Mouse (Mus musculus) intestine, postnatal 0 days (tissue): ENCODE measurements around the gene Tiam2. TPM values are rescaled to one million over a fixed set of nuclear protein-coding genes. Genes with fewer than 3 reads are reported as not detected.

ENCODE experiments used
- ATAC-seq: fragments of 200-750 bp; cut with Nextera tagmentation; 2 replicates; pipeline ENCODE4 v1.8.0; 2017; ENCODE audit warnings: mild to moderate bottlenecking, moderate TSS enrichment, moderate library complexity
- H3K27ac ChIP-seq: fragments of 300-500 bp; sonication (generic); 2 replicates; pipeline ENCODE4 v1.5.1; 2014; ENCODE audit warnings: mild to moderate bottlenecking, low read depth, low read length, moderate library complexity
- H3K27me3 ChIP-seq: fragments of 300-500 bp; sonication (generic); replicated peaks from 2 replicates; pipeline ENCODE4 v1.6.1; 2014; ENCODE audit warnings: low read length, mixed read lengths; ENCODE audit not compliant: control insufficient read depth, insufficient read depth
- H3K36me3 ChIP-seq: fragments of 300-500 bp; sonication (generic); 2 replicates; pipeline ENCODE4 v1.6.1; 2014; ENCODE audit warnings: mild to moderate bottlenecking, moderate library complexity; ENCODE audit not compliant: control insufficient read depth, insufficient read depth
- H3K4me1 ChIP-seq: fragments of 300-500 bp; sonication (generic); replicated peaks from 2 replicates; pipeline ENCODE4 v1.6.1; 2014; ENCODE audit warnings: antibody characterized with exemption, low read length, mixed read lengths; ENCODE audit not compliant: control insufficient read depth, insufficient read depth
- H3K4me2 ChIP-seq: fragments of 300-500 bp; sonication (generic); replicated peaks from 2 replicates; pipeline ENCODE4 v1.6.1; 2014; ENCODE audit warnings: low read depth, mild to moderate bottlenecking, moderate library complexity
- H3K4me3 ChIP-seq: fragments of 300-500 bp; sonication (generic); 2 replicates; pipeline ENCODE4 v1.5.1; 2014; ENCODE audit warnings: low read depth, low read length
- H3K9ac ChIP-seq: fragments of 300-500 bp; sonication (generic); 2 replicates; pipeline ENCODE4 v1.6.1; 2014; ENCODE audit warnings: mild to moderate bottlenecking, low read depth, low read length
- H3K9me3 ChIP-seq: fragments of 300-500 bp; sonication (generic); 2 replicates; pipeline ENCODE4 v1.6.1; 2016; ENCODE audit warnings: mixed run types; ENCODE audit not compliant: control insufficient read depth
- CTCF ChIP-seq: sonication (generic); IDR thresholded peaks from 2 replicates; pipeline ENCODE4 v1.5.1; 2016; ENCODE audit warnings: low read depth, mild to moderate bottlenecking, control low read depth, antibody characterized with exemption, moderate library complexity
- WGBS: fragments of 180-500 bp; shearing (Covaris S2); extraction: QIAGEN DNeasy Blood & Tissue Kit; methylation state at CpG from one replicate; pipeline ENCODE4 v1.1.7; 2014; 5-methylcytosine and 5-hydroxymethylcytosine counted together
- polyA plus RNA-seq: library from polyadenylated mRNA; unstranded; fragments of >200 nt; fragmentation: Nextera tagmentation; extraction: Ambion mirVana; gene quantifications from 2 replicates; pipeline ENCODE4 v1.2.1, GENCODE M21; 2015

The Tiam2 gene
- polyA plus RNA-seq, 1 experiment from 2014 or later: 1.9 TPM

DNA sequence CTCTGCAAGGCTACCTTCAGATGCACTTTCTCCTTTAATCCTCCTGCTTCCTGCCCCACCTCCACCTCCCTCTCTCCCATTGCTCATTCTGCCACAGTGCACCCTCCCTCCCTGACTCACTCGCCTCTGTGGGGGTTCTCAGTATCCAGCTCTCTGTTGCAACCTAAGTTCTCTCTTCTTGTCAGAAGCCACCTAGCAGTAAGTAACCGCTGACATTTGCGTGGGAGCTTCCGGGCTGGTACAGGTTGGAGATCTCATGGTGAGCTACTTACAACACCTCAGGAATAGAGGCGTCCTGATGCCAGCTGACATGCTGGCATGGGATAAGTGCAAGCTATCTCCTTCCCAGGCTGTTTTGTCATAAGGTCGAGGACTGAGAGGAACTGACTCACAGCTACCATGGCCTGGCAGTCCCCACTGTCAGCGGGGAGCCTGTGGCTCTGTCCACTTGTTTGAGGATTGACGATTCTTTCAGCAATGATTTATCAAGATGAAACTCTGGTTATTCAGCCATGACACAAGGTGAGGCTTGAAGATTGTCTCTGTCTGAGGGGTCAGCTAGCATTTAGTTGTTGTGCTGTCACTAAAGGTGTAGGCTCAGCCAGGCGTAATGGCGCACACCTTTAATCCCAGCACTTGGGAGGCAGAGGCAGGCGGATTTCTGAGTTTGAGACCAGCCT lies 164.0 kb downstream of the Tiam2 start:
- 87% methylated on average over 11 of the region's 11 CpGs for WGBS
- no peaks in the 10 kb centered on the region for H3K4me1 ChIP-seq
- H3K9ac ChIP-seq: no peak overlapping the region
- H3K36me3 ChIP-seq: no peaks in the 10 kb centered on the region
- H3K27me3 ChIP-seq: no peaks in the 10 kb centered on the region
- H3K27ac ChIP-seq: no peak overlapping the region
- no peak overlapping the region for H3K4me2 ChIP-seq
- ATAC-seq: no peak
- no peak for TF ChIP-seq CTCF
- H3K4me3 ChIP-seq: no peak overlapping the region
- no peaks in the 10 kb centered on the region for H3K9me3 ChIP-seq

DNA sequence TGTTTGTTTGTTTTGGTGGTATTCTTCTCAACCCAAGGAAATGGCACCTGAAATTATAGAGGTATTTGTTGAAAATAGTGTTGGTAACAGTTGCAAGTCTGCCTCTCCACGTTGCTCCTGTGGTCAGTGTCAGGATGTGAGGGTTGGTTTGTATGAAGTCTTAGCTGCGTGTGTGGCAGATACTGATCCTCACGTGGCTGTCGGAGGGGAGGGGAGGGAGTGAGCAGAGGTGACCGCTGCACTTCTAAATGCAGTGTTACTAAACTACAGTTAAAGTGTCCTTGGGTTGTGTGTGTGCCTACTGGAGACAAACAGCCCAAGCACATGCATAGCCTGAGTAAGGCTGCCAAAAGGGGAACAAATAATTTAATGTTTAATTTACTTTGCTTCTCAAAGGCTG lies 164.7 kb downstream of the Tiam2 start:
- no peak for TF ChIP-seq CTCF
- no peak overlapping the region for H3K9ac ChIP-seq
- no peak overlapping the region for H3K27ac ChIP-seq
- 57% methylated on average over 5 of the region's 5 CpGs for WGBS
- no peaks in the 10 kb centered on the region for H3K4me1 ChIP-seq
- no peaks in the 10 kb centered on the region for H3K36me3 ChIP-seq
- H3K27me3 ChIP-seq: no peaks in the 10 kb centered on the region
- H3K9me3 ChIP-seq: no peaks in the 10 kb centered on the region
- ATAC-seq: no peak
- H3K4me3 ChIP-seq: no peak overlapping the region
- no peak overlapping the region for H3K4me2 ChIP-seq

DNA sequence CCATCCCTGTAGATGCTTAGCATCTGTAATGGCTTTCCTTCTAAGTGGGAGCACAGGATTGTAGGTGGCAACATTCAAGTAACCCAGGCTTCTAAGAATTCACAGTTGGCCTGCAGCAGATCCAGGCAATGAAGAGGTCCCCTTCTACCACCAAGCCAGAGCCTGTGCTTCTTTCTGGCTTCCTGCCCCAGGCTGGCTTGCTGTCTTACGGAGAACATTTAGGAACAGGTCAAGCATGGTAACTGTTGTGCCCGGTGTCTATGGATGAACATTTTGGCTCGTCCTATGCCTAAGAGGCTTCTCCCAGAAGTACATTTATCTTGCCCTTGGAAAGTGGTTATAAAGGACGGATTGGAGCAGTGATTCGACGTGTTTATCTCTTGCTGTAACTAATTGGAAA lies 165.3 kb downstream of the Tiam2 start:
- Histone ChIP-seq H3K27ac (no peak overlapping the region), H3K9me3 (no peaks in the 10 kb centered on the region), H3K36me3 (no peaks in the 10 kb centered on the region), H3K4me3 (no peak overlapping the region), H3K27me3 (no peaks in the 10 kb centered on the region), H3K9ac (no peak overlapping the region), H3K4me2 (no peak overlapping the region), H3K4me1 (no peaks in the 10 kb centered on the region)
- TF ChIP-seq CTCF: no peak
- ATAC-seq: no peak
- WGBS: 86% methylated on average over 6 of the region's 6 CpGs

DNA sequence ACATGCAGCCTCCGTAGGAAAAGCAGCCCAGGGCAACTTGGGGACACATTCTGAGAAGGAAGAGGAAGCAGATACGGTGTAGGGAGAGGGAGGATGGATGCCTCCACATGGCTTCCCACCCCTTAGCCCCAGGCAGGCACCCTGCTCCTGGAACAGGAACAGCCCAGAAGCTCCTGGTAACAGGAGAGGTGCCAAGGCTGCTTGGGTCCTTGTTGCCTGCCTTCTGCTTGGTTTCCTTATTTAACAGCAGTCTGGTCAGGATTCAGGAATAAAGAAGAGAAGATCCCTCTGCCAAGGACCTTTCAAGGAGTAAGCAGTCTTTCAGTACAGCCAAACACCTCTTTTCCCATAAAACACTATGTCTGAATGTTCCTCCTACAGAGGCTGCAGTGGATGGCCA lies 169.2 kb downstream of the Tiam2 start:
- Histone ChIP-seq H3K27me3 (no peaks in the 10 kb centered on the region), H3K4me2 (no peak overlapping the region), H3K4me3 (no peak overlapping the region), H3K36me3 (no peaks in the 10 kb centered on the region), H3K4me1 (no peaks in the 10 kb centered on the region), H3K9ac (no peak overlapping the region), H3K27ac (no peak overlapping the region), H3K9me3 (no peaks in the 10 kb centered on the region)
- no peak for TF ChIP-seq CTCF
- 61% methylated on average over 2 of the region's 2 CpGs for WGBS
- ATAC-seq: no peak

DNA sequence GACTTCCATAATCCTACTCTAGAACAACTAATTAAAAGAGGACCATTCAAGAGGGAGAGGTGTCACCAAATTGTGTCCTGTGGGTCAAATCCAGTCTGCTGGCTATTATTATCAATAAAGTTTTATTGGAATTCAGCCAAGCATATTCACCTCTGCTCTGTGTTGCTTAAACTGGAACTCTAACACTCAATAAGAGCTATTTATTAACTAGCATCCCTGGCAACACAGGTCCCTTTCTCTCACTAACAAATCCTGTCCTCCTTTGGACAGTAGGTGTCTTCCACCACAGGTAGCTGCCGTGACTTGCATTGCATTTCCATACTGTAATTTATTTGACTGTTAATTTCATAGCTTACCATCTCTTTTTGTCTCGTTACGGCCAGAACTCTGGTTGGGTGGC lies 169.7 kb downstream of the Tiam2 start:
- Histone ChIP-seq H3K4me3 (no peak overlapping the region), H3K27ac (no peak overlapping the region), H3K27me3 (no peaks in the 10 kb centered on the region), H3K9ac (no peak overlapping the region), H3K9me3 (no peaks in the 10 kb centered on the region), H3K4me2 (no peak overlapping the region), H3K4me1 (no peaks in the 10 kb centered on the region), H3K36me3 (no peaks in the 10 kb centered on the region)
- no peak for ATAC-seq
- no peak for TF ChIP-seq CTCF
- 71% methylated on average over 3 of the region's 3 CpGs for WGBS

DNA sequence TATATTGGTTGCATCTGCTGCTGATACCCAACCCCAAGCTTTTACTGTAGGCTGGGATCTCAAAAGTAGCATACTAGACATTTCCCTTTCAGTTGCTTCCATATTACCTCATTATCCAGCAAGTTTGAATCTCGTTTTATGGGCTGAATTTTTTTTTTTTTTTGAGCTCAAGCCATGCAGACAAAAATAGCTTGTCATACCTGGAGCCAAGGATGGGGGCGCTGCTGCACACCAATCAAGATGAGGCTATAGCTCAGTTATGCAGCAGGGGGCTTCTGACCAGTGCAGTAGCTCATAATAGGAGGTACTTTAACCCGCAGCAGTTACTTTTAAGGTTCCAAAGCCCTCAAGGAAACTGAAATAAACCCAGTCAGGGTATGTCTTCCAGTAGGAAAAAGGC lies 171.7 kb downstream of the Tiam2 start:
- Histone ChIP-seq H3K27me3 (no peaks in the 10 kb centered on the region), H3K4me3 (no peak overlapping the region), H3K4me2 (no peak overlapping the region), H3K9me3 (no peaks in the 10 kb centered on the region), H3K27ac (no peak overlapping the region), H3K9ac (no peak overlapping the region), H3K36me3 (no peaks in the 10 kb centered on the region), H3K4me1 (no peaks in the 10 kb centered on the region)
- WGBS: 31% methylated on average over 3 of the region's 3 CpGs
- ATAC-seq: no peak
- peak; percentile 70 for TF ChIP-seq CTCF

DNA sequence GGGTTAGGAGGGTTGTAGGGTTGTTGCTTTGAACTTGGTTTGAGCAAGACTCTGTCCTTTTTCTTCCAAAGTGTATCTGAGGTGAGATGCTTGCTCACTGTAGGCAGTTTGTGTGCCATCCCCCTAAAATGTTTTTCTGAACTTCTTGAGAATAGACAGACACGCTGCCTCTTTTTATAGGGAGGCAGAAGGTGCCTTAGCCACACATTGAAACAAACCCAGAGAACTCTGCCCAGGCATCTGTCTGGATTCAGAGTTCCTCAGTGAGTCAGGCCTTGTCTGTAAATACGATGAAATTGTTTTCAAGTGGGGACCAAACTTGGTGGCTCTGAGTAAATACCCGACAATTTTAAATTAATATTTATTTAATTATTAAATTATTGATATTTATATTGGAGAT lies 172.2 kb downstream of the Tiam2 start:
- Histone ChIP-seq H3K27me3 (no peaks in the 10 kb centered on the region), H3K27ac (no peak overlapping the region), H3K4me1 (no peaks in the 10 kb centered on the region), H3K4me3 (no peak overlapping the region), H3K36me3 (no peaks in the 10 kb centered on the region), H3K4me2 (no peak overlapping the region), H3K9ac (no peak overlapping the region), H3K9me3 (no peaks in the 10 kb centered on the region)
- TF ChIP-seq CTCF: no peak
- ATAC-seq: no peak
- 89% methylated on average over 3 of the region's 3 CpGs for WGBS
